Mouse (Mus musculus) retina, postnatal 7 days (tissue): ENCODE measurements around the gene Tshz2.
"Not testable (repeated sequence)": the region's sequence is repeated elsewhere in the genome, so short reads cannot be mapped to it uniquely, and the experiment has no call there.

Experiments used
- DNase-seq: peaks from one replicate; pipeline ENCODE4 v3.0.0-alpha.2; 2012; ENCODE audit warnings: low read depth, low spot score

Tshz2 gene

GRCm38 (mm10) chr2:169755091-169755490, 122.3 kb downstream of the Tshz2 start:
- DNase-seq, result no peak

GRCm38 (mm10) chr2:169758120-169758519, 125.3 kb downstream of the Tshz2 start:
- DNase-seq, result no peak

GRCm38 (mm10) chr2:169760117-169760516, 127.3 kb downstream of the Tshz2 start:
- DNase-seq, result no peak

- DNase-seq, result no peak
Observed at GRCm38 (mm10) chr2:169761726-169762125, 128.9 kb downstream of the Tshz2 start.

- DNase-seq, result no peak
Observed at GRCm38 (mm10) chr2:169762301-169762700, 129.5 kb downstream of the Tshz2 start.

GRCm38 (mm10) chr2:169763716-169764115, 130.9 kb downstream of the Tshz2 start:
- DNase-seq, result no peak

- no peak for DNase-seq
Observed at GRCm38 (mm10) chr2:169766247-169766646, 133.4 kb downstream of the Tshz2 start.

- DNase-seq, result no peak
Observed at GRCm38 (mm10) chr2:169767281-169767680, 134.5 kb downstream of the Tshz2 start.

GRCm38 (mm10) chr2:169775078-169775477, 142.3 kb downstream of the Tshz2 start:
- no peak for DNase-seq

GRCm38 (mm10) chr2:169777242-169777641, 144.4 kb downstream of the Tshz2 start:
- DNase-seq, result no peak

GRCm38 (mm10) chr2:169777764-169778163, 145.0 kb downstream of the Tshz2 start:
- no peak for DNase-seq

- DNase-seq, result no peak
Observed at GRCm38 (mm10) chr2:169778740-169779345, 146.0 kb downstream of the Tshz2 start.

GRCm38 (mm10) chr2:169781671-169782070, 148.9 kb downstream of the Tshz2 start:
- not testable (repeated sequence) for DNase-seq

- no peak for DNase-seq
Observed at GRCm38 (mm10) chr2:169782874-169783680, 150.3 kb downstream of the Tshz2 start.

- DNase-seq, result no peak
Observed at GRCm38 (mm10) chr2:169783681-169784033, 150.8 kb downstream of the Tshz2 start.

- no peak for DNase-seq
Observed at GRCm38 (mm10) chr2:169787381-169787780, 154.6 kb downstream of the Tshz2 start.

GRCm38 (mm10) chr2:169787906-169788305, 155.1 kb downstream of the Tshz2 start:
- no peak for DNase-seq

- DNase-seq, result no peak
Observed at GRCm38 (mm10) chr2:169790439-169791131, 157.8 kb downstream of the Tshz2 start.

- no peak for DNase-seq
Observed at GRCm38 (mm10) chr2:169792706-169793105, 159.9 kb downstream of the Tshz2 start.

GRCm38 (mm10) chr2:169802241-169802640, 169.4 kb downstream of the Tshz2 start:
- DNase-seq, result no peak

GRCm38 (mm10) chr2:169804380-169804779, 171.6 kb downstream of the Tshz2 start:
- DNase-seq, result no peak

GRCm38 (mm10) chr2:169805545-169805944, 172.7 kb downstream of the Tshz2 start:
- no peak for DNase-seq

GRCm38 (mm10) chr2:169811589-169811988, 178.8 kb downstream of the Tshz2 start:
- no peak for DNase-seq
